Mouse (Mus musculus) natural killer cell, adult 2 months (primary cell): ENCODE data around the gene Etfrf1.

ENCODE experiments used
- DNase-seq, 2 experiments: peaks; one replicate each; pipeline ENCODE4 v3.0.0; 2022; ENCODE audit warnings: low spot score in 2 of 2

The Etfrf1 gene

DNA sequence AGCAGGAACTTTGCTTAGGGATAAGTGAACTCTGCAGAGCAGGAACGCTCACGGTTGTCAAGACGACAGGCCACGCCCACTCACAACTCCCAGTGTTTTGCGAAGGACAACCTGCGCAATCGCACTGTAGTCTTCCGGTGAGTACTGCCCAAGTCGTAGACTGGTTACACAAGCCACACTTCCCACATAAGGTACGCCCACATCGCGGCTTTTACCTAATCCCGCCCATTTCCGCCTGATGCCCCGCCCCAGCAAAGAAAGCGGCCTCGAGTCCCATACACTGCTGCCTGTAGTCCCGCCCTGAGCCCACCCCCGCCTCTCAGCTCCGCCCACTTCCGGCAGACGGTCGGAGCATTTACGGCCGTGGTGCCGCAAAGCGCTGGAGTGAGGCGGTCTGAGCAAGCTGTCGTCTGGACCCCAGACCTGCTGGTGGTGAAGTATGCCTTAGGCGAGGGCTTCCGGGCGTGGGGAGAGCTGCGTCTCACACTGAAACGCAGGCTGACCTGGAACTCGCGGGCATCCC, at the start of gene Etfrf1, which contains the start of gene Casc1:
Etfrf1 (plus strand) TSS at position 319 of the 523 bp plus-strand sequence.
Casc1 (minus strand) TSS at position 190 of the 523 bp plus-strand sequence.
- DNase-seq = peak; percentile 99

DNA sequence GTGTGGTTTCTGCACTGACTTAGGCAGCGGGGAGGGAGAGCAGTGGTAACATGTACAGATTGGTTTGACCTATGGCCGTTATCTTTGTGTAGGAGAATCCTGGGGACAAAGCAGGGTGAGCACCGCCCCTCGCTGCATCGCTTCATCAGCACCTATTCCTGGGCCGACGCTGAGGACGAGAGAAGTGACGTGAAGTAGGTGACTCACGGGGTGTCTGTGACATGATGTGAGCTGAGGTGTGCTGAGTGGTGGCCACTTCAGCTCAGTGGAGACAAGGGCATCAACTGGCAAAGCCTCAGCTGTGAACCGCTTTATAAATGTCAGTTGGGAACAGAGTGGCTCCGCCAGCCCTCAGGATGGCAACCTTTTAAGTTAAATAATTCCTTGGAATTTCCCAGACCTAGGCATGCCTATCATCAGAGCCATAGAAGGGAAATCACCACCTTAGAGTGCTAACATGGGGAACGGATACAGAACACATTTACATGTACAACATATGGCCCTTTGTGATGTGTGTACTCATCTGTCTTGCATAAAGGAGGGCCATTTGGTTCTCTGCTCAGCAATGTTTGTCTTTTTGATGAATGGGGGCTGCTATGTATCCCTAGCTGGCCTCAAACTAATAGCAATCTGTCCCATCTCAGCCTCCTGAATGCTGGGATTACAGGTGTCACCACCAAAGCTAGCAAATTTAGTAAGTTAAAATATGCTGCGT, 38.9 kb upstream of the Etfrf1 start:
- DNase-seq = no peak

DNA sequence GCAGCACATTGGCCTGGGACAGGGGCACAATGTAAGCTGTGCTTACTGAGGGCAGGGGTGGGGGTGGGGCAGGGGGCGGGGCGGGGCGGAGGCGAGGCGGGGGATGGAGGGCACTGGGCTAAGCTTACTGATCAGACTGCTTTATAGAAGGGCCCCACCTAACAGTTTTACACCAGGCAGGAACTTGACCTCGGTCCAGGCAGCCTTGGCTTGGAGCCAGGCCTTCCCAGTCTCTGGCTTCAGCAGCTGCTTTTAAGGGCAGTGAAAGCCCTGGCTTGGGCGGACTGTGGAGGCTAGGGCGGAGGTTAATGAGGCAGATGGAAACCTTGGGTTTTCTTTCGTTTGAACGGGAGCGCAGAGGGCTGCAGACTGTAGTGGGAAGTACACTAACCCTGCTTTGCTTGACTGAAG, 37.1 kb upstream of the Etfrf1 start:
- DNase-seq = no peak

DNA sequence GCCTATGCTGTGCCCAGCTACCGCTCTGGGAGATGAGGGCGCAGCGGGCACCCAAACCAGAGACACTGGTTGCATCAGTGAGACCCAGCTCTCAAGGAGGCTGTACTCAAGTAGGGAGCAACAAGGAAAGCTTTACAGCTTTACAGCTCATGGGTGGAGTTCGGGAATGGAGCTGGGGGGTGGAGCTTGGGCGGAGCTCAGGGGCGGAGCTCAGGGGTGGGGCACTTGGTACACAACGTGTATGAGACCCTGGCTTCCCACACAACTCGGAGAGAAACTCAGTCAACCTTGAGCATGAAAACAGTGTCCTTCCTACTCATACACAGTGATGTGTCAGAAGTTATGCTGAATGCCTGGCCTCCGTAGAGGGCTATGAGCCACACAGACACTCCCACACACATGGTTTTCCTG, 35.4 kb upstream of the Etfrf1 start:
- no peak for DNase-seq

DNA sequence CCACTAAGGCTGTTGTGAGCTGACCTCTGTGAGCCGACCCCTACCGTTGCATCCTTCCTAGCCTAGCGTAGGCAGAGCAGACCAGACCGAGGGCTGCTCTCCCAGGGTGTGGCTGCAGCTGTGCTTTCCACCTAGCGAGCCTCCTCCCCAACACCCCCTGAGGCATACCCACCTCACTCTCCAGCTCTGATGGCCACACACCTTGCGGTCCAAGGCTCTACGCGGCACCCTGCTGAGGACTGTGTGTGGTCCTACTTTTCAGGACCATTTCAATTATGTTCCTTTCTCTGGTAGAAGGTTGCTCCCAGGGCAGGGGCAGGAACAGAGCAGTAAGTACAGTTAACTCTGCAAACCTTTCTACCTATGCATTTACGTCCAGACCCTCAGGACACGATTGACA, 34.5 kb upstream of the Etfrf1 start:
- no peak for DNase-seq

DNA sequence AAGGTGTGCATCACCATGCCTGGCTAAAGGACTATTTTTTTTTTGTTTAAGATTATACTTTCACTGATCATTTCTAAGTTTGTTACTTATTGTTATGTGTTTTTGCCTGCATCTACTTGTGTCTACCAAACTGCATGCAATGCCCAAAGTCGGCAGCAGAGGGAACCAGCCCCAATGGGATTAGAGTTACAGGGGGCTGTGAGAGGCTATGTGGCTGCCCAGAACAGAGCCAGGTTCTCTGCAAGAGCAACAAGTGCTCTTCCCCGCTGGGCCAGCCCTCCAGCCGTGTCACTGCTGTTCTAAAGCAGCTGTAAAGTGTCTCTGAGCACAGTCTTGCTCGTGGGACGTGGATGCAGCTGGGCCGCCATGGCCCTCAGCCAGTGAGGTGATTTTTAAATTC, 31.3 kb upstream of the Etfrf1 start:
- peak; percentile 29 to 65 for DNase-seq

DNA sequence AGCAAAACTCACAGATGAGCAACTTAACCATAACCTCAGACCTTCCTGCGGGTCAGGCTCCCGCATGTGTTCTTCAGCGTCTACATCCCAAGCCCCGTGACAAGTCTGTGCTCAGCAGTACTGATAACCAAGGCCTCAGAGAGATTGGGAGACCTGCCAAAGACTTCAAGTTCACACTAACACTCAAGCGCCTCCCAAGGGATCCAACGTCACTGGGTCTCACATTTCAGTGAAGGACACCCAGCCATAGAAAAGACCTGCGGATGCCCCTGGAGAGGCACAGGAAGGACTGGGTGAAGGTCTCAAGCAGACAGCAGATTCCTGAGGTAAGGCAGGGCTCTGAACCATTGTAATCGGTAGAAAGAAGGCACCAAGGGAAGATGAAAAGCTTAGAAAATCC, 28.9 kb upstream of the Etfrf1 start:
- no peak for DNase-seq

DNA sequence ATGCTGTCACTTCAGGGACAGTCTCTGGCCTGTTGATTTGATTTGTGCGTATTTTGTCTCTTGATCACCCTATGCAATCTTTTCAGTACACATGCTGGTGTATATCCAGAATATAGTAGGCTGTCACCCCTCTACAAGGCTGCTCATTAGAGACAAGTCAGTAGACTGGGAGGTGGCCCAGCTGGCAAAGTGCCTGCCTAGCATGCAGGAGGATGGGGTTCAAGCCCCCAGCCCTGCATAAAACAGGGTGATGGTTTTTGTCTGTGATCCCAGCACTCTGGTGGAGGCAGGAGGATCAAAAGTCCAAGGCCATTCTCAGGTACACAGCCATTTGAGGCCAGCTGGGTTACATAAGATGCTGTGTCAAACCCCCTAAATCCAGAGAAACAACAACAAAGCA, 24.8 kb upstream of the Etfrf1 start:
- no peak for DNase-seq

DNA sequence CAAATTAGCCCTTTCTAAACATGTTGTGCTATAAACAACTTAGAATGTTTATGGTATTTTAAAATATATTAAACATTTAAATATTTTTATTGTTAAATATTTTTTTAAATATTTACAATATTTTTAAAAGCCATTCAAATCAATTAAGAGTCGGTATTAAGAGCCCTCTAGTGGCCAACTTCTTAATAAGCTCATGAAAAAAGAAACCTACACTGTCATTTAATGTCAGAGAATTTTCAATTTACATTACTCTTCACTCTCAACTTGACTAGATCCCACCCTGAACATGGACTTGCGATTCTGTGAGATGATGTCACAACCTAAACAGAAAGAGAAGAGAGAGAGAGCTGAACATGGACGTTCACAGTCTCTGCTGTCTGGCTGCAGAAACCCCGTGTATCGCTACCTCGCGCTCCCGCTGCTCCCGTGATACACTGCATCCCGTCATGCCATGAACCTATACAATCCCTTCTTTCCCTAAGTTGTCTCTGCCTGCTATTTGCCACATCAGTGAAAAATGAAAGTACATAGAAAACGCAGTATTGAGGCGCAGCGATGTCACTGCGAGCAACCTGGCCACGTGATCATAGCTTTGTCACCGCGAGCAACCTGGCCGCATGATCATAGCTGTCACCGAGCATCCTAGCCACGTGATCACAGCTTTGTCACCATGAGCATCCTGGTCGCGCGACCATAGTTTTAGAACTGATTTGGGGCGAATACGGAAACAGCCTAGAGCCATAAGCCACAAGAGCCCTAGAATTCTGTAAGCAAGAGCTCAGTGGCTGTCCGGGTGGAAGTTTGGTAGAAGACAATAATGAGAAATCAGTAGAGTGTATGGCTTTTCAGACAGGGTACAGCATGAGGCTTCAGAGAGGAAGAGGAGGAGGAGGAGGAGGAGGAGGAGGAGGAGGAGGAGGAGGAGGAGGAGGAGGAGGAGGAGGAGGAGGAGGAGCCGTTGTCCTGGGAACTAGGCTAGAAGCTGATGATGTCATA, 23.5 kb upstream of the Etfrf1 start:
- peak; percentile 71 to 79 for DNase-seq

DNA sequence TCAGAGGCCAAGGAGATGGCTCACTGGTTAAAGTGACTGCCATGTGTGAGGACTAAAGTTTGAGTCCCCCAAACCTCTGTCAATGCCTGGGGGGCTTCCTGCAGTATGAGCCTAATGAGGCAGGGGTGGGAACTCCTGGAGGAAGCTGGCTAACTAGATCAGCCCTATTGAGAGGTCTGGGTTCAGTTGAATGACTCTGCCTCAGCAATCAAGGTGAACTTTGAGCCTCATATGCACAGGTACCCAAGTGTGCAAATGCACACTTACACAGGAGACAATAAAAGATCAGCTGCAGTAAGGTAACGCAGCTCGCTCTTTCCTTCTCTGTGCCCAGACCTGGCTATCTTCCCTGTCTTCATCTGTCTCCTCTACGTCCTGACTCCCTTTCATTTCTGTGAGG, 17.9 kb upstream of the Etfrf1 start:
- no peak for DNase-seq

DNA sequence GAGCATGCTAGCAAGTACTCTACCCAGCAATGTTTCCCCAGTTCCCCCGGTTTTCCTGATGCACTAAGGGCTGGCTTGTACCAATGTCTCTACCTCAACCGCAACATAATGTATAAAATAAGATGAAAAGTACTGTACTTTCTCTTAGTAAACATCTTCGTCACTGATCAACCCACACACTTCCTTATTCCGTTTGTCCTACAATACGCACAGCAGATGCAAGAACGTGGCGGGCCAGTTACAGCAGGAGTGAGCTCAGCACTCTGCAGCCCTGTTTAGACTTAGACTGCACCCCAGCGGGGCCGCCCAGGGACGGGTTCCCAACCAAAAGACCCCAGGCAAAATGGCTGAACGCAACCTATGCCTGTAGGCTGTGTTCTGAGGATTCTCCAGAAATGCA, 17.5 kb upstream of the Etfrf1 start:
- no peak for DNase-seq

DNA sequence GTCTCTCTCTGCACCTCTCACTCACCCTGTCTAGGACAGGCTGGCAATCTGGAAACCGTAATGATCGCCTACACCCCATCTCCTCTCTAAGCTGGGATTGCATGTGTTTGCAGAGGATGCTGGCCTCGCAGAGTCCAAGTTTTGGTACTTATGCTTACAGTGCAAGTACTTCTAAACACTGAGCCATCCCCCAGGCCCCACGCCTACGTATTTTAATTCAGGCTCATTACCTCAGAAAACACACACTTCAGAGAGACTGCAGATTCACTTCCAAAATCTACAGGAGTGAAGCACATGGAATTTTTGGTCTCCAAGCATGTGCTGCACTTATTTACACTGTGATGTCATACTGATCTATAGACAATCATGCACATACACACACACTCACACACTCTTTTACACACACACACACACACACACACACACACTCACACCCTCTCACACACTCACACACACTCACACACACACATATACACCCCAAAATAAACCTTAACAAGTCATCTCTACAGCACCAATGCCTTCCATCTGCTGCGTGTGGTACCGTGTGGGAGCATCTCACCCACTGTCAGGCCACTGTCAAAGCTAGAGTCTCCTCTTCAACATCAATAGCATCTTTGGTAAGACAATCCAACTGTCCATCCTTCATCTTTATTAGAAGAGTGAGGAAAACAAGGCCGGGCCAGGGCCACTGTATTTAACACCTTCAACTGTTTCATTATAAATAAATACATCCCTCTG, 12.8 kb upstream of the Etfrf1 start:
- no peak for DNase-seq

DNA sequence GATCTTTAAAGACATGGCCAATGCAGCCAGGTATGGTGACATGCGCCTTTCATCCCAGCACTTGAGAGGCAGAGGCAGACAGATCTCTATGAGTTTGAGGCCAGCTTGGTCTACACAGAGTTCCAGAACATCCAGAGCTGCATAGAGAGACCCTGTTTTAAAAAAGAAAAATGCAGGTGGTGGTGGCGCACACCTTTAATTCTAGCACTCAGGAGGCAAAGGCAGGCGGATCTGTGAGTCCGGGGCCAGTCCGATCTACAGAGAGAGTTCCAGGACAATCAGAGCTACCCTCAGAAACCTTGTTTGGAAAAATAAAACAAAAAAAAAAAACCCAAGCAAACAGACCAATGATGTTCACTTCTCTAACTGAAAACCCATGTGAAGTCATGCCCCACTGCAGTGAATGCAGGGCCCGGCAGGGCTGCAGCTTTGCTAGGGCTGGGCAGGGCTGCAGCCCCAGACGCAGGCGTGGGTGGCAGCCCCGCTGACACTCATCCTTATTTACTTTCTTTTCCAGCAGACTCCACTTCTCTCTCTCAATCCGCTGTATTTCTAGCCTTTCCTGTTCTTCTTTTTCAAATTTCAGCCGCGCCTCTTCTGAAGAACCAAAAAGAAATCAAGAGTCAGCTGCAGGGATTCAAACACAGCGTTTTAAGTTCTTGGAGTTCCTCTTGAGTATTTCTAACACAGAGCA, 8.4 kb upstream of the Etfrf1 start:
- DNase-seq = no peak

DNA sequence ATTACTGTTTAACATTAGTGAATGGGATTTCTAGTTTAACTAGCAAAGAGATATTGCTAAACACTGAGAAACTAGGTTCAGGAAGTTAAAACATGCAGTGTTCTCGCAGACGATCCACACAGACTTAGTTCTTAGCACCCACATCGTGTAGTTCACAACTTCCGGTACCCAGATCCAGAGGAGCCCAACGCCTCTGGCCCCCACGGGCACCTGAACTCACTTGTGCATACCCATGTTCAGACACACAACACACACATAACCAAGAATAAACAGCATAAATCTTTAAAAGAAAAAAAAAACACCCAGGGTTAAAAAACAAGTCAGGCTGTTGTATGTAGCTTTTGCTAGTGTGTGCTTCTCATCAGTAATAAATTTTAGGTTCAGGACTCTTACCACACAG, 6.5 kb upstream of the Etfrf1 start:
- no peak for DNase-seq

DNA sequence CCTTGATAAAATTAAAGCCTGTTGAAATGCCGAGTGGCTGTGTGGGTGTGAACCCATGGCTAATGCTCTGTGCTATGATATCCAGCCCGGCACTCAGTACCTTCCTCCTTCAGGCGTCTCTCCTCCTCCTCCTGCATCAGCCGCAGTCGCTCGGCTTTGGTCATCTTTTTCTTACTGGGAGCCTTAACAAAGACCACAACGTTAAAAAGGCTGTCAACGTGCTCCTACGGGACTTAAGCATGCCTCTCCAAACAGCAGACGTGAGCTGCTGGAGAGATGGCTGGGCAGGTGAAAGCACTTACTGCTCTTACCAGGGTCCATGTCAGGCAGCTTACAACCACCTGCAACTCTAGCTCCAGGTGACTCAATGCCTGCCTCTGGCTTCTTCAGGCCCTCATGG, 5.8 kb upstream of the Etfrf1 start:
- no peak for DNase-seq

DNA sequence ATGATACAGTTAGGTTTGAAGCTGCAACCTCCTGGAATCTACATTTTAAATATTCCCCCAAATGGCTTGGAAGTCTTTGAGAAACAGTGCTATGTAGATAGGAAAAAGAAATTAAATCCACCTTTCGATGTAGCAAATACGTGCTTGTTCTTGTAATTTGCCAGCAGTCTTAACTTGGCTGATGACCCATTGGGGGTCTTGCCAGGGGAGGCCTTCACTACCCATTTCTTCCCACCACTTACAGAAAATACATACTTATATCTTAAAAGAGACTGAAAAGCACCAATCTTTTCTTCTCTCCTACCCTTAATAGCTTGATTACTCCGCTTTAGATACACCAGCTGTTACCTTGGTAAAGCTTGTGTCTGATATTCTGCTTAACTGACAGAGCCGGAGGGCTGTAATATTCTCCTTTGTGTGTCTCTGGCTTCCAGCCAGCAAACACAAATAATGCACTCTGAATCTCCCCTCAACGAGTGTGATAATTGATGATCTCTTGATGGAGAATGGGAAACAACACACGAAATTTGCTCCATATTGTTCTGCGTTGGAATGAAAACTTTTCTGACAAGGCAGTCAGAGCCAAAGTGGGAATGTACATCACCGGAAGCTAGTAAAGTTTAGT, 766 bp upstream of the Etfrf1 start:
- peak in 1 of 2 experiments; percentile 5 for DNase-seq

DNA sequence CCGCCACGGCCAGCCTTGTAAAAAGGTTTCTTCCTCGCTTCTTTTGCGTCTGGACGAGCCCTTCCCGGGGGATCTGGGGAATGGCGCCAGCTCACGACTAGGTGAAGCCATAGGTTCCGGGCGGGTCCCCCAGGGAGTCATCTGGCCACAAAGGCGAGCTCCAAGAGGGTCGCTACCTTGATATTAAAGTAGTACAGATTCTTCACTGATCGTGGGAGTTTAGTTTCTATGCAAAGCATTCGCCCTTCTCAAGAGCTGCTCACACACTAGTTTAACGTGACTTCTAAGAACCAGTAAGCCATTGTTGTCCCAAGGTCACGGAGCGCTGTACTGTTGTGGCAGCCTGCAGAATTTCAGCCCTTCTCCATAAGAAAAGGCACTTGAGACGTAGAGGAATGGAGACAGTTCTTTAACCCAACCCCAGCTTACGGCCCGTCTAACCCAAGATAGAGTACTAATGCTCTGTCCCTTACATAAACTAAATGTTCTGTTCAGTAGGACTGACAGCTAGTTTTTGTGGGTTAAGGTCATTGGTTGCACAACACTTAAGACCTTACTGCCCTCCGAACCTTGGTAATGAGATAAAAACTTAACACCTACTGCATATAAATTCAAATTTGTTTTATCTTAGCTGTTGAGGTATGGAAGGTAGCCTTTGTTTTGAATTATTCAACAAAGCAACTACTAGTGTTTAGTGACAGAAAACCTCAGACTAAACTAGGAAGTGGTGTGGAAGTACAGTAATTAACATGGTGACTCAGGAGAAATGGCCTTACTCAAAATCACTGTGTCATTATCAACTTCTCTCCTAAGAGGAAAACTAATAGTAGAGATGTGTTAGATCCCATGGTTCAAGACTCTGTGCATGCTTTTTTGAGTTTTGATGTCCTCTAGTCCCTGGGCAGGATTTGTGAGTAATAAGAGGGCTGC, 707 bp downstream of the Etfrf1 start:
- no peak for DNase-seq

DNA sequence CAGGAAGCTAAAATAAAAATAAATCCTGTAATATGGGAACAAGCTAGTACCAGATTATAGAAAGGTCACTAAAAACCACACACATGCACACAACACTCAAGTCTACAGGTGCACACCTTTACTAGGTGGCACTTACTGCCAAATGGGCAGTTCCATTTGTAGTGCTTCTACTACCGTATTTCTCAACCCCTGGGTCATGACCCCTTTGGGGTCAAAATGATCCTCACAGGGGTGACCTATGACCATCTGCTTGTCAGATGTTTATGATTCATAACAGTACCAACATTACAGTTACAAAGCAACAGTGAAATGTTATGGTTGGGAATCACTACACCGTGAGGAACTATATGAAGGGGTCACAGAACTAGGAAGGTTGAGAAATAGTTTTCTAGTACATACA, 3.0 kb downstream of the Etfrf1 start:
- no peak for DNase-seq

DNA sequence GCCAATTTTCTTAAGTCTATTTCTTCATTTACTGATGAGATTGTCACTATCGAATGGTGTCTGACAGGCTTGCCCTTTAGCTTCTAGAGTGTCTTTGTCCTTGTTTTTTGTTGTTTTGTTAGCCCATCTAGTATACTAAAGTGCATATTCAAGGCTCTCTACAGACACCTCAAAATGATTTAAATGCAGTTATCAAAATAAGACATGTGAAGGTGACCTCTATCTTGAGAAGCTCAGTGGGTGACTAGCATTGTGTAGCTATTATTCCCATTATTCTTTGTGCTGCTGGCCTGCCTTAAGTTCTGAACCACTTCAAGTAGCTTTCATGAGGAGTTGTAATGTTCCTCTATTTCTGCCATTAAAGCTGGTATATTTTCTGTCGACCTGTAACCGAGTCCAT, 4.9 kb downstream of the Etfrf1 start:
- DNase-seq = no peak

DNA sequence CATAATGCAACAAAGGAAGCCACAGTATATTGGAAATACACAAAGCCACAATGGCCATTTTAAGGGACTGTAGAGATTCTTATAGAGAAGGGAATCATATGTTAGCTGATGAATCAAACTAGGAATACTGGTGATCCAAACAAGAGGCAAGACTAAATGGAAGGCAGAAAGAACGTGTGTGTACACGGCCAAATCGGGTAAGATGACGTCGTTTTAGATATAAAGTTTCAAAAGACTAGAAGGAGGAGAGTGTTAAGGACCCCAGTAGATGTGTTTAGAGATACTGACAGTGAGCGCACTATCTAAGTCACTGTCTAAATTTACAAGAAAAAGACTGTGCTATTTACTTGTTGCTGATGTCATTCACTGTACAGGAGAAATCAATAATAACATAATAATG, 13.3 kb downstream of the Etfrf1 start:
- no peak for DNase-seq
